Mouse (Mus musculus) olfactory bulb, adult 2 months (tissue): ENCODE measurements around the gene Zfp523.

ENCODE experiments used
- CTCF ChIP-seq: fragments of 200-500 bp; IDR thresholded peaks from 2 replicates; pipeline ENCODE4 v1.5.1; 2012; ENCODE audit warnings: low read depth, mild to moderate bottlenecking, low read length, moderate library complexity; ENCODE audit not compliant: insufficient read depth
- POLR2A ChIP-seq: fragments of 200-500 bp; IDR thresholded peaks from 2 replicates; pipeline ENCODE4 v1.6.1; 2012; ENCODE audit warnings: mild to moderate bottlenecking, low read depth, low read length, moderate library complexity; ENCODE audit not compliant: insufficient read depth

GRCm38 (mm10) chr17:28236636-28237015 is 59.7 kb downstream of the Zfp523 start:
- TF ChIP-seq POLR2A (no peak), CTCF (no peak)
